18 mouse cellular contexts compared by ENCODE assay signal in the genomic region with DNA sequence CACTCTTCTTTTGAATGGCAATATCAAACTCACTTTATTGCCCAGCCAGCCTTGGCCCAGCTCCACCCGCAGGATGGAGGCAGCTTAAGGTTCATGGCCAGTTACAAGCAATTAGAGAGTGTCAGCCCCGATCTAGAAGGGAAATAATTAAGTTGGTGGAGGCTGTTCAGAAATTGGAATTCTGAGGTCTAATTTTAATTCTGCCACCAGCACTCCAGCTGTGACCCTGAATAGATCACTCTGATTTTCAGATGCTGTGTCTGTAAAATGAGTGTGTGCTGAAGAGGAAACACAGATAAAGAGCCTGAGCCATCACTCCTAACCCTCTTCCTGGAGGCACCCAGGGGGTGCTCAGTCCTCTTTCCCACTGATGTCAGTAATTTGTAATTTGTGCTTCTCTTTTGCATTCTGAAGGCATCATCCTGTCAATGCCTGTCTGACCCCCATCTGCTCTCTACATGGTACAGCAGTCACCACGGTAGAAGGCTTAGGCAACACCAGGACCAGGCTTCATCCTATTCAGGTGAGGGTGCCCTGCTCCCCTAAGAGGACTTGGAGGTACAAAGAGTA. TPM values are rescaled to one million over a fixed set of nuclear protein-coding genes. Genes with fewer than 3 reads are reported as not detected.
A peak's percentile ranks its signal among the peaks of the same experiment; 100 is the strongest.
DNase-seq lines count a peak whose midpoint lies in the region; ATAC-seq and TF ChIP-seq lines count a peak whose summit lies in the region.
"Had no signal": no experiment of that assay in that cellular context is flagged by ENCODE, and none has a peak within 500 bp of the region (broad histone marks: within the 10 kb centered on the region; RNA-seq: fewer than 3 reads in every experiment).

No protein-coding gene starts in this region.

- no peak overlapping the region for H3K4me2 ChIP-seq in midbrain, embryonic 13.5 days (replicated peaks)
- no peak overlapping the region for H3K4me2 ChIP-seq in forebrain, embryonic 16.5 days (ENCODE audit: low read length)
- H3K4me2 ChIP-seq in midbrain, embryonic 15.5 days: no peak overlapping the region
- H3K4me2 ChIP-seq: intestine, embryonic 15.5 days; kidney, embryonic 15.5 days; limb, embryonic 15.5 days had no signal

- no peaks in the 10 kb centered on the region for H3K27me3 ChIP-seq in cerebellum, adult 2 months (ENCODE audit: control insufficient read depth, insufficient read depth, low read length)
- H3K27me3 ChIP-seq in midbrain, embryonic 13.5 days: no peaks in the 10 kb centered on the region
- H3K27me3 ChIP-seq in midbrain, embryonic 10.5 days (ENCODE audit: low read depth, poor library complexity, severe bottlenecking): no peaks in the 10 kb centered on the region
- H3K27me3 ChIP-seq in forebrain, embryonic 16.5 days (replicated peaks; ENCODE audit: control insufficient read depth, insufficient read depth, low read length): no peaks in the 10 kb centered on the region
- H3K27me3 ChIP-seq in midbrain, embryonic 15.5 days (replicated peaks): no peaks in the 10 kb centered on the region
- H3K27me3 ChIP-seq: intestine, embryonic 15.5 days; kidney, embryonic 15.5 days; limb, embryonic 15.5 days had no signal

- peak; percentile 15 to 31 for DNase-seq in cerebellum, adult 2 months
- no peak for DNase-seq in midbrain, embryonic 10.5 days (ENCODE audit: low spot score)
- DNase-seq in heart, postnatal 14 days: no peak
- no peak for DNase-seq in frontal cortex, adult 2 months (ENCODE audit: extremely low spot score in 1 of 2, low spot score in 1 of 2)
- DNase-seq: adrenal gland, adult 2 months; cerebellum, adult 11 months; gastrocnemius, postnatal 14 days; lung, postnatal 10 days; thymus, postnatal 36 days had no signal

- 18% methylated on average over 3 of the region's 3 CpGs for WGBS in cerebellum, adult 2 months
- WGBS in midbrain, embryonic 13.5 days: 44% methylated on average over 3 of the region's 3 CpGs
- 79% methylated on average over 3 of the region's 3 CpGs for WGBS in midbrain, embryonic 10.5 days
- WGBS in forebrain, embryonic 16.5 days: 15% methylated on average over 3 of the region's 3 CpGs
- 31% methylated on average over 3 of the region's 3 CpGs for WGBS in midbrain, embryonic 15.5 days

- peak overlapping the region; percentile 39; the same call in 1 of the 2 replicates for H3K27ac ChIP-seq in cerebellum, adult 2 months (ENCODE audit: insufficient read depth, low read length)
- peak overlapping the region; percentile 69 for H3K27ac ChIP-seq in midbrain, embryonic 13.5 days
- H3K27ac ChIP-seq in midbrain, embryonic 10.5 days (replicated peaks): no peak overlapping the region
- H3K27ac ChIP-seq in forebrain, embryonic 16.5 days (ENCODE audit: low read length): no peak overlapping the region
- H3K27ac ChIP-seq in midbrain, embryonic 15.5 days: 0 out of 2 replicates have a peak overlapping the region, but pooled peaks have one; percentile 23
- H3K27ac ChIP-seq: heart, embryonic 10.5 days; intestine, embryonic 15.5 days; kidney, embryonic 15.5 days; limb, embryonic 15.5 days had no signal

- no peak for ATAC-seq in cerebellum, adult (ENCODE audit: insufficient number of reproducible peaks, low FRiP score, low TSS enrichment)
- peak; percentile 73 for ATAC-seq in midbrain, embryonic 13.5 days
- peak; percentile 79 for ATAC-seq in forebrain, embryonic 16.5 days
- ATAC-seq in midbrain, embryonic 15.5 days (replicated peaks): peak; percentile 51; the same call in 1 of the 2 replicates
- ATAC-seq: intestine, embryonic 15.5 days had no signal

- intact Hi-C loops in heart, postnatal 14 days (cut with DNase I): no loop called here

- H3K36me3 ChIP-seq in midbrain, embryonic 13.5 days: no peaks in the 10 kb centered on the region
- no peaks in the 10 kb centered on the region for H3K36me3 ChIP-seq in midbrain, embryonic 10.5 days
- no peaks in the 10 kb centered on the region for H3K36me3 ChIP-seq in forebrain, embryonic 16.5 days (ENCODE audit: control insufficient read depth, insufficient read depth)
- H3K36me3 ChIP-seq in midbrain, embryonic 15.5 days (replicated peaks): no peaks in the 10 kb centered on the region
- H3K36me3 ChIP-seq: heart, embryonic 10.5 days; intestine, embryonic 15.5 days; kidney, embryonic 15.5 days; limb, embryonic 15.5 days had no signal

- H3K4me3 ChIP-seq in cerebellum, adult 2 months (replicated peaks; ENCODE audit: insufficient read depth, low read depth, low read length): no peak overlapping the region
- H3K4me3 ChIP-seq in midbrain, embryonic 13.5 days (replicated peaks): no peak overlapping the region
- no peak overlapping the region for H3K4me3 ChIP-seq in midbrain, embryonic 10.5 days
- H3K4me3 ChIP-seq in forebrain, embryonic 16.5 days (replicated peaks; ENCODE audit: low read length): no peak overlapping the region
- H3K4me3 ChIP-seq in midbrain, embryonic 15.5 days: no peak overlapping the region
- H3K4me3 ChIP-seq: heart, embryonic 10.5 days; intestine, embryonic 15.5 days; kidney, embryonic 15.5 days; limb, embryonic 15.5 days; megakaryocyte, embryonic 14.5 days had no signal

- no peak for TF ChIP-seq CTCF in cerebellum, adult 2 months (IDR thresholded peaks at IDR 0.05; ENCODE audit: borderline replicate concordance, insufficient read depth, low read depth, low read length)

- H3K4me1 ChIP-seq in cerebellum, adult 2 months (ENCODE audit: control insufficient read depth, insufficient read depth, low read length): peaks cover 22% of the 10 kb centered on the region
- 0 out of 2 replicates have a peak, but pooled peaks cover 7% of the 10 kb centered on the region for H3K4me1 ChIP-seq in midbrain, embryonic 13.5 days (replicated peaks)
- H3K4me1 ChIP-seq in midbrain, embryonic 10.5 days: no peaks in the 10 kb centered on the region
- H3K4me1 ChIP-seq in forebrain, embryonic 16.5 days (replicated peaks; ENCODE audit: control insufficient read depth, insufficient read depth, low read length): no peaks in the 10 kb centered on the region
- peaks cover 3% of the 10 kb centered on the region; the same call in 1 of the 2 replicates for H3K4me1 ChIP-seq in midbrain, embryonic 15.5 days
- H3K4me1 ChIP-seq: heart, embryonic 10.5 days; intestine, embryonic 15.5 days; kidney, embryonic 15.5 days; limb, embryonic 15.5 days had no signal

- no peak for TF ChIP-seq POLR2A in cerebellum, adult 2 months (IDR thresholded peaks at IDR 0.05; ENCODE audit: borderline replicate concordance, insufficient read depth, low read length)

- H3K9me3 ChIP-seq in midbrain, embryonic 13.5 days: no peaks in the 10 kb centered on the region
- H3K9me3 ChIP-seq in midbrain, embryonic 10.5 days (replicated peaks): no peaks in the 10 kb centered on the region
- no peaks in the 10 kb centered on the region for H3K9me3 ChIP-seq in forebrain, embryonic 16.5 days (ENCODE audit: control insufficient read depth, low read length)
- no peaks in the 10 kb centered on the region for H3K9me3 ChIP-seq in midbrain, embryonic 15.5 days
- H3K9me3 ChIP-seq: heart, embryonic 10.5 days; intestine, embryonic 15.5 days; kidney, embryonic 15.5 days; limb, embryonic 15.5 days; megakaryocyte, embryonic 14.5 days had no signal

- H3K9ac ChIP-seq in midbrain, embryonic 13.5 days (replicated peaks): no peak overlapping the region
- no peak overlapping the region for H3K9ac ChIP-seq in forebrain, embryonic 16.5 days (replicated peaks; ENCODE audit: low read depth, low read length)
- H3K9ac ChIP-seq in midbrain, embryonic 15.5 days: no peak overlapping the region
- H3K9ac ChIP-seq: intestine, embryonic 15.5 days; kidney, embryonic 15.5 days; limb, embryonic 15.5 days had no signal

RNA-seq across cellular contexts. Expression of a gene that starts 17.1 kb away (rescaled TPM):
- polyA plus RNA-seq in cerebellum, adult 2 months (2012; rRNA removed): 5.1 and 6.4 TPM in 2 replicates
- polyA plus RNA-seq in midbrain, embryonic 13.5 days (2015; fragmentation: Nextera tagmentation; extraction: Ambion mirVana): 0.12 TPM in 2 replicates
- 0.02 and 0.07 TPM in 2 replicates for polyA plus RNA-seq in midbrain, embryonic 10.5 days (2016; fragmentation: Nextera tagmentation; extraction: Ambion mirVana)
- 0.25 and 0.37 TPM in 2 replicates for polyA plus RNA-seq in forebrain, embryonic 16.5 days (2015; fragmentation: Nextera tagmentation; extraction: Ambion mirVana)
- polyA plus RNA-seq in midbrain, embryonic 15.5 days (2015; fragmentation: Nextera tagmentation; extraction: Ambion mirVana): 0.20 and 0.26 TPM in 2 replicates
- 1 to 10 TPM; 3.9 to 6.5 TPM for total RNA-seq in heart, postnatal 14 days (2021)
- polyA plus RNA-seq in frontal cortex, adult 2 months (2012; rRNA removed): 4.9 and 5.1 TPM in 2 replicates

RNA-seq across cellular contexts. Expression of a gene that starts 28.1 kb away (rescaled TPM):
- 21.5 and 21.6 TPM in 2 replicates for polyA plus RNA-seq in cerebellum, adult 2 months (2012; rRNA removed)
- 24.3 and 26.3 TPM in 2 replicates for polyA plus RNA-seq in midbrain, embryonic 13.5 days (2015; fragmentation: Nextera tagmentation; extraction: Ambion mirVana)
- 18.8 and 18.9 TPM in 2 replicates for polyA plus RNA-seq in midbrain, embryonic 10.5 days (2016; fragmentation: Nextera tagmentation; extraction: Ambion mirVana)
- polyA plus RNA-seq in forebrain, embryonic 16.5 days (2015; fragmentation: Nextera tagmentation; extraction: Ambion mirVana): 31.5 and 33.7 TPM in 2 replicates
- polyA plus RNA-seq in midbrain, embryonic 15.5 days (2015; fragmentation: Nextera tagmentation; extraction: Ambion mirVana): 28.9 and 29.7 TPM in 2 replicates
- total RNA-seq in heart, postnatal 14 days (2021): 1 to 10 TPM; 6.4 to 7.2 TPM
- 21.8 and 27.4 TPM in 2 replicates for polyA plus RNA-seq in frontal cortex, adult 2 months (2012; rRNA removed)

RNA-seq across cellular contexts. Expression of a gene that starts 51.0 kb away (rescaled TPM):
- 0.77 and 0.84 TPM in 2 replicates for polyA plus RNA-seq in cerebellum, adult 2 months (2012; rRNA removed)
- polyA plus RNA-seq in midbrain, embryonic 13.5 days (2015; fragmentation: Nextera tagmentation; extraction: Ambion mirVana): 8.4 and 8.5 TPM in 2 replicates
- polyA plus RNA-seq in midbrain, embryonic 10.5 days (2016; fragmentation: Nextera tagmentation; extraction: Ambion mirVana): 21.9 and 22.9 TPM in 2 replicates
- 7.8 and 9.4 TPM in 2 replicates for polyA plus RNA-seq in forebrain, embryonic 16.5 days (2015; fragmentation: Nextera tagmentation; extraction: Ambion mirVana)
- polyA plus RNA-seq in midbrain, embryonic 15.5 days (2015; fragmentation: Nextera tagmentation; extraction: Ambion mirVana): 2.7 and 2.8 TPM in 2 replicates
- 1 to 10 TPM; 3.5 to 4.5 TPM for total RNA-seq in heart, postnatal 14 days (2021)
- polyA plus RNA-seq in frontal cortex, adult 2 months (2012; rRNA removed): 0.53 and 0.56 TPM in 2 replicates

Comparison
In these comparisons a context has a peak if more than half of its experiments do, and no peak if none do; other contexts are left out.
1. H3K27ac ChIP-seq: peak in cerebellum, adult 2 months (single experiment), midbrain, embryonic 13.5 days (single experiment) and midbrain, embryonic 15.5 days (single experiment); none in midbrain, embryonic 10.5 days (single experiment) and forebrain, embryonic 16.5 days (single experiment).
2. DNase-seq: peak in cerebellum, adult 2 months (2 of 2); none in midbrain, embryonic 10.5 days (single experiment), heart, postnatal 14 days (0 of 2) and frontal cortex, adult 2 months (0 of 2).